Mouse (Mus musculus) testis, adult 2 months (tissue): ENCODE results near the gene B3galt4.

Experiments used
- CTCF ChIP-seq: fragments of 200-500 bp; IDR thresholded peaks from 2 replicates; pipeline ENCODE4 v1.5.1; 2012; ENCODE audit warnings: low read depth, mild to moderate bottlenecking, inconsistent platforms, low read length, moderate library complexity; ENCODE audit not compliant: control insufficient read depth, insufficient read depth, insufficient replicate concordance
- POLR2A ChIP-seq: fragments of 200-500 bp; IDR thresholded peaks from 2 replicates; pipeline ENCODE4 v1.6.1; 2012; ENCODE audit warnings: low read depth, mild to moderate bottlenecking, inconsistent platforms, low read length, moderate library complexity; ENCODE audit not compliant: control insufficient read depth

DNA sequence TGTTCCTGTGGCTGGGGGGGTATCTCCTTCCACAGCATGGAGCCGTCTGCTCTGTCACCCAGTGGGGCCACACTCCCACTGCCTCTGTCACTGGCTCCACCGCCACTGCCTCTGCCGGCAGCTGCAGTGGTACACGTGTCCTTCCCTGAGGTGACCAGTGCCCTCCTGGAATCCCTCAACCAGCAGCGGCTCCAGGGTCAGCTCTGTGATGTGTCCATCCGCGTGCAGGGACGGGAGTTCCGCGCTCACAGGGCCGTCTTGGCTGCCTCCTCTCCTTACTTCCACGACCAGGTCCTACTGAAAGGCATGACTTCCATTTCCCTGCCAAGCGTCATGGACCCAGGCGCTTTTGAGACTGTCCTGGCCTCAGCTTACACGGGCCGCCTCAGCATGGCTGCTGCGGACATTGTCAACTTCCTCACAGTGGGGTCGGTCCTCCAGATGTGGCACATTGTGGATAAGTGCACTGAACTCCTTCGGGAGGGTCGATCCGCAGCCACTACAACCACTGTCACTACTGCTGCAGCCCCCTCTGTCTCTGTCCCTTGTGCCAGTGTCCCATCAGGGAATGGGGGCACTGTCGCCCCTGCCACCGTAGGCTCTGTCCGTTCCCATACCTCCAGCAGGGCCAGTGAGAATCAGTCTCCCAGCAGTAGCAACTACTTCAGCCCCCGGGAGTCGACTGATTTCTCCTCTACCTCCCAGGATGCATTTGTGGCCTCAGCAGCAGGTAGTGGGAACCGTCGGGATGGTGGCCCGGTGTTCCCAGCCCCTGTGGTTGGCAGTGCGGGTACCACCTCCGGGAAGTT, 34.2 kb downstream of the B3galt4 start:
- TF ChIP-seq POLR2A (no peak; the same call in 1 of the 2 replicates), CTCF (0 out of 2 replicates have a peak, but pooled peaks have one; percentile 0)
